Mouse (Mus musculus) hindbrain, embryonic 10.5 days (tissue): ENCODE measurements around the gene P2ry1. TPM values are rescaled to one million over a fixed set of nuclear protein-coding genes. Genes with fewer than 3 reads are reported as not detected.

Source experiments
- DNase-seq: peaks from one replicate; pipeline ENCODE4 v3.0.0-alpha.2; 2017; ENCODE audit warnings: low spot score
- H3K27ac ChIP-seq: fragments of 300-500 bp; sonication (generic); 2 replicates; pipeline ENCODE4 v1.5.1; 2016; ENCODE audit warnings: mild to moderate bottlenecking, moderate library complexity
- H3K27me3 ChIP-seq: fragments of 300-500 bp; sonication (generic); 2 replicates; pipeline ENCODE4 v1.6.1; 2016; ENCODE audit warnings: mild to moderate bottlenecking; ENCODE audit not compliant: poor library complexity, insufficient read depth, severe bottlenecking
- H3K36me3 ChIP-seq: fragments of 300-500 bp; sonication (generic); 2 replicates; pipeline ENCODE4 v1.6.1; 2016; ENCODE audit warnings: mild to moderate bottlenecking, moderate library complexity
- H3K4me1 ChIP-seq: fragments of 300-500 bp; sonication (generic); replicated peaks from 2 replicates; pipeline ENCODE4 v1.6.1; 2016; ENCODE audit warnings: mild to moderate bottlenecking
- H3K4me3 ChIP-seq: fragments of 300-500 bp; sonication (generic); 2 replicates; pipeline ENCODE4 v1.5.1; 2016; ENCODE audit warnings: mild to moderate bottlenecking, moderate library complexity
- H3K9me3 ChIP-seq: fragments of 300-500 bp; sonication (generic); 2 replicates; pipeline ENCODE4 v1.6.1; 2016; ENCODE audit warnings: mild to moderate bottlenecking, moderate library complexity
- WGBS: fragments of 180-500 bp; shearing (Covaris S2); methylation state at CpG from one replicate; pipeline ENCODE4 v1.1.7; 2016; 5-methylcytosine and 5-hydroxymethylcytosine counted together
- polyA plus RNA-seq: library from polyadenylated mRNA; unstranded; fragments of >200 nt; fragmentation: Nextera tagmentation; extraction: Ambion mirVana; gene quantifications from 2 replicates; pipeline ENCODE4 v1.2.1, GENCODE M21; 2016

Gene P2ry1
- polyA plus RNA-seq, 1 experiment from 2014 or later: 3.9 TPM

DNA sequence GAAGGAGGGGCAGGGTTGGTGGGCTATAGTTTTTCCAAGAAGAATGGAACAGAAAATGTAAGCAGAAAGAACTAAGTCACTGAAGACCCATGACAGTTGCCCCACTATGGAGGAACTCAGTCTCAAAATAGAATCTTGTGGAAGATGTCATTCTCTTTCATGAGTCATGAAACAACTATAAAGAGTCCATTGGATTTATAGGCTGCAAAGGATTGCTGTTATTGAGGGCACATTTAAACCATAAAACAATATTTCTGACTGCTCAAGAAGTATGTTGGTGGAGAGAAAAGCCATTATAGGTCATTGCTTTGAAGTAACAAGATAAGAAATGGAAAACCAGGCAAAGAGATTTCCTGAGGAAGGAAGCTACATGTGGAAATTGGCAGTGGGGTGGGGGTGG lies 10.0 kb downstream of the P2ry1 start:
- Histone ChIP-seq H3K4me3 (no peak overlapping the region), H3K4me1 (0 out of 2 replicates have a peak, but pooled peaks cover 8% of the 10 kb centered on the region), H3K27ac (no peak overlapping the region), H3K9me3 (no peaks in the 10 kb centered on the region), H3K36me3 (no peaks in the 10 kb centered on the region), H3K27me3 (no peaks in the 10 kb centered on the region)
- DNase-seq: no peak

DNA sequence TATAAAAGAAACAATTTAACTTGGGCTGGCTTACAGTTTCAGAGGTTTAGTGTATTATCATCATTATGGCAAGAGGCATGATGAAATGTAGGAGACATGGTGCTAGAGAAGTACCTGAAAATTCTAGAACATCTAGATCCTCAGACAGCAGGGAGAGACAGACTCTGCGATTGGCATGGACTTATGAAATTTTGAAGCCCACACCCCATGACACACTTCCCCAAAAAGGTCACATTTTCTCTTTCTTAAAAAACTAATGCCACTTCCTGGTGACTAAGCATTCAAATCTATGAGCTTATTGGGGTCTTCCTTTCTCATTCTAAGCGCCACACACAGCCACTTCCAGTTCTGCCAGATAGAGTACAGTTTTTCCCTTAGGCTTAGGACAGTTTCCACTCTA lies 14.1 kb downstream of the P2ry1 start:
- Histone ChIP-seq H3K4me3 (no peak overlapping the region), H3K9me3 (no peaks in the 10 kb centered on the region), H3K27me3 (no peaks in the 10 kb centered on the region), H3K27ac (no peak overlapping the region), H3K36me3 (no peaks in the 10 kb centered on the region), H3K4me1 (0 out of 2 replicates have a peak, but pooled peaks cover 2% of the 10 kb centered on the region)
- WGBS: 90% methylated on average over 2 of the region's 2 CpGs
- no peak for DNase-seq

DNA sequence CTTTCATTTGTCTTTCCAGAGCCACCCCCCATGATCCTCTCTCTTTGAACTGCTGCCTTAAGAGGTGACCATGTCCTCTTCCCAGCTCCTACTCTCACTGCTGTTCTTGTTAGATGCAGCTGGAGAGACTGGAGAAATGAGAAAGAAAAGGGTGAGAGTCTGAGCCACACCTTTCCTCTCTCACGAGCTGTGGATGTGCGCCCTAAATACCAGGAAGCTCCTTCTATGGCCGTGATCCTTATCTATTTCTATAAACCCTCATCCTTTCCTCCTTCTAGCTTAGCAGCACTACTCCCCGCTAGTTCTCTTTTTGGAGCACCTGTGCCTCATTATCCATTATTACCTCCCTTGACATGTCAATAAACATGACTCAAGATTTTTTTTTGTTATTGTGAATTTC lies 29.5 kb downstream of the P2ry1 start:
- Histone ChIP-seq H3K27me3 (no peaks in the 10 kb centered on the region), H3K9me3 (no peaks in the 10 kb centered on the region), H3K27ac (no peak overlapping the region), H3K36me3 (no peaks in the 10 kb centered on the region), H3K4me1 (no peaks in the 10 kb centered on the region), H3K4me3 (no peak overlapping the region)
- DNase-seq: no peak
- 88% methylated on average over 4 of the region's 4 CpGs for WGBS

DNA sequence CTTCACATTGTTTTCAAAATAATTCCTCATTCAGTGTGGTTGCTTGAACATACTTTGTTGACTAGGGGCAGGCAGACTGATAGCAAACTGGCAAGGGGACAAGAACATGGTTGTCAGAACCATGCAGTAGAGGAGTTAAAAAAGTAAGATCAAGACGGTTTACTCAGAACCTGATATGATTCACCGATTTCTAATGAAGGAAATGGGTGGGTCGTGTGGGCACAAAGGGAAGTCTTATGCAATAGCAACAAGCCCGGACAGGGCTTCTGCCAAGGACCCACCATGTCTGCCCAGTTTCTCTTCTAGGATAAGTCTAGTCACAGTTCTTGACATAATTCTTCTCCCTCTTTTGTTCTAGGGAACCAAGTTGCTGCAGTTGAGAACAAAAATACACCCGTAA lies 33.0 kb downstream of the P2ry1 start:
- Histone ChIP-seq H3K36me3 (no peaks in the 10 kb centered on the region), H3K4me1 (0 out of 2 replicates have a peak, but pooled peaks cover 2% of the 10 kb centered on the region), H3K4me3 (no peak overlapping the region), H3K9me3 (no peaks in the 10 kb centered on the region), H3K27ac (no peak overlapping the region), H3K27me3 (no peaks in the 10 kb centered on the region)
- no peak for DNase-seq
- WGBS: 86% methylated on average over 5 of the region's 5 CpGs

DNA sequence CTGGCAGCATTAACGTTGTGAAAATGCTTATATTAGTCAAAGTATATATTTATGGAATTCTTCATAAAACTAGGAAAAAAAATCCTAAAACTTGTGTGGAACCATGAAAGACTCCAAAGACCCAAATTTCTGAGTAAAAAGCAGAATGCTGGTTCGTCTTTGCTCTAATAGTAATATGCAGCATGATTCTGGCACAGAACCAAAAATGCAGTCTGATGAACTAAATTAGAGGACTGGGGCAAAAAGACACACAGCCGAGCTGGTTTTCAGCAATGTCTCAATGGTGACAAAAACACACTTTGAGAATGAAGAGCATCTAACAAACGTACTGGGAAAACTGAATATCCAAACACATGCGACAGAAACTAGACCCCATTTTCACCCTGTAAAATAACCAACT lies 37.3 kb downstream of the P2ry1 start:
- DNase-seq: no peak
- Histone ChIP-seq H3K27ac (no peak overlapping the region), H3K9me3 (no peaks in the 10 kb centered on the region), H3K36me3 (no peaks in the 10 kb centered on the region), H3K4me3 (no peak overlapping the region), H3K4me1 (0 out of 2 replicates have a peak, but pooled peaks cover 2% of the 10 kb centered on the region), H3K27me3 (no peaks in the 10 kb centered on the region)
- 78% methylated on average over 5 of the region's 5 CpGs for WGBS

DNA sequence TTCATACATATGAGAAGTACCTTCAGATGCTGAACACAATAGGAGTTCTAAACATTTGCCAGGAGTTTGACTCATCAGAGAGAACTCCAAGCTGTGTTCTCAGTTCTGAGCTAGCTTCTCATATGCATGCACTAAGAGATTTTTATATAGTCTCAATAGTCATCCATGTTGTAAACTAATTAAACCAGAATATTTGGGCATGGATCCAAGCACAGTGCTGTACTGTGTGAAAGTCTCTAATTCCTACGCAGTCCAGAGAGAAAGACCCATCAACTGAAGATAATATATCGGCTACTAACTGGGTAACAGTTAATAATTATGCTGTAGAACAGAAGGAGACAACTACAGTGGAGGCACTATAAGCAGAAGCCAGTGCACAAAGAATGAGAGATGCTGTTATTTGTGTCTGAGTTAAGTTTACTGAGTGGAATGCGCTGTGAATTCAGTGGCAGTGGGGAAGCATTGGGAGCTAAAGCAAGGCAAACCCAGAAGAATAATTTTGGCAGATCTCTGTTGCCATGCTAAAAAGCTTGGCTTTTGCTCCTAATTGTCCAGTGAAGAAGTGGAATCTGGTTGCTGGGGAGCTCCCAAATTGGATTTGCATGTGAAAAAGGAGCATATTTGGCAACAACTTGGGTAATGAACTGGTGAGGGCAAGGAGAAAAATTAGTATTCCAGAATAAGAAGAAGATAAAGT lies 47.5 kb downstream of the P2ry1 start:
- Histone ChIP-seq H3K27ac (no peak overlapping the region), H3K4me3 (no peak overlapping the region), H3K9me3 (no peaks in the 10 kb centered on the region), H3K4me1 (no peaks in the 10 kb centered on the region), H3K27me3 (no peaks in the 10 kb centered on the region), H3K36me3 (no peaks in the 10 kb centered on the region)
- WGBS: 90% methylated on average over 3 of the region's 3 CpGs
- DNase-seq: no peak
